Mouse (Mus musculus): Measurements from ENCODE around the gene Ccdc106. TPM values are rescaled to one million over a fixed set of nuclear protein-coding genes. Genes with fewer than 3 reads are reported as not detected.

Ccdc106 gene
- total RNA-seq, 1 experiment = 7.5 TPM

GRCm38 (mm10) chr7:5098769-5099168 is 78.4 kb downstream of the Ccdc106 start:
- no peak overlapping the region for H3K9ac ChIP-seq (ENCODE audit: insufficient read depth, low read depth, low read length, poor library complexity, severe bottlenecking)
- H3K27ac ChIP-seq (ENCODE audit: insufficient read depth, low read depth, low read length, poor library complexity, severe bottlenecking) = no peak overlapping the region
- no peaks in the 10 kb centered on the region for H3K9me3 ChIP-seq (ENCODE audit: control insufficient read depth, insufficient read depth, low read depth, low read length)
- peaks cover 43% of the 10 kb centered on the region for H3K36me3 ChIP-seq (ENCODE audit: control insufficient read depth, insufficient read depth, low read length, poor library complexity, severe bottlenecking)
- TF ChIP-seq ZNF384 (IDR thresholded peaks at IDR 0.05; ENCODE audit: low read depth, low read length) = no peak
- no peak for TF ChIP-seq ZC3H11A (IDR thresholded peaks at IDR 0.05; ENCODE audit: borderline replicate concordance, low read depth, low read length)
- no peak for TF ChIP-seq CHD2 (IDR thresholded peaks at IDR 0.05; ENCODE audit: low read depth, low read length)
- TF ChIP-seq MAFK (IDR thresholded peaks at IDR 0.05; ENCODE audit: insufficient read depth, low read depth, low read length) = no peak
- TF ChIP-seq HCFC1 (IDR thresholded peaks at IDR 0.05; ENCODE audit: borderline replicate concordance, insufficient read depth, low read length) = no peak
- in situ Hi-C loops (cut with MboI; ENCODE audit: low sequenced_read_pairs in 2 of 2, unreplicated experiment in 2 of 2) = no loop called here
- H3K4me1 ChIP-seq (ENCODE audit: control insufficient read depth in 2 of 2, insufficient read depth in 2 of 2, low read length in 2 of 2, poor library complexity in 1 of 2) = peaks cover 2 to 13% of the 10 kb centered on the region in 2 experiments; a peak in 3 of 4 replicates
- no peak for DNase-seq (ENCODE audit: low read depth, low spot score)
- no peak overlapping the region for H3K4me3 ChIP-seq (ENCODE audit: insufficient read depth in 1 of 2, low read depth in 1 of 2, low read length in 2 of 2, poor library complexity in 1 of 2, severe bottlenecking in 1 of 2)

GRCm38 (mm10) chr7:5099796-5100195 is 79.4 kb downstream of the Ccdc106 start:
- H3K9ac ChIP-seq (ENCODE audit: insufficient read depth, low read depth, low read length, poor library complexity, severe bottlenecking) = no peak overlapping the region
- peaks cover 33% of the 10 kb centered on the region for H3K36me3 ChIP-seq (ENCODE audit: control insufficient read depth, insufficient read depth, low read length, poor library complexity, severe bottlenecking)
- DNase-seq (ENCODE audit: low read depth, low spot score) = no peak
- H3K9me3 ChIP-seq (ENCODE audit: control insufficient read depth, insufficient read depth, low read depth, low read length) = no peaks in the 10 kb centered on the region
- in situ Hi-C loops (cut with MboI; ENCODE audit: low sequenced_read_pairs in 2 of 2, unreplicated experiment in 2 of 2) = no loop called here
- no peak overlapping the region for H3K27ac ChIP-seq (ENCODE audit: insufficient read depth, low read depth, low read length, poor library complexity, severe bottlenecking)
- H3K4me1 ChIP-seq (ENCODE audit: control insufficient read depth in 2 of 2, insufficient read depth in 2 of 2, low read length in 2 of 2, poor library complexity in 1 of 2) = peaks cover 2 to 13% of the 10 kb centered on the region in 2 experiments; a peak in 3 of 4 replicates
- TF ChIP-seq MAFK (IDR thresholded peaks at IDR 0.05; ENCODE audit: insufficient read depth, low read depth, low read length) (0 out of 2 replicates have a peak, but pooled peaks have one; percentile 26), HCFC1 (IDR thresholded peaks at IDR 0.05; ENCODE audit: borderline replicate concordance, insufficient read depth, low read length) (no peak)
- no peak overlapping the region for H3K4me3 ChIP-seq (ENCODE audit: insufficient read depth in 1 of 2, low read depth in 1 of 2, low read length in 2 of 2, poor library complexity in 1 of 2, severe bottlenecking in 1 of 2)

GRCm38 (mm10) chr7:5101066-5101663 is 80.8 kb downstream of the Ccdc106 start:
- DNase-seq (ENCODE audit: low read depth, low spot score) = no peak
- Histone ChIP-seq H3K4me1 (ENCODE audit: control insufficient read depth in 2 of 2, insufficient read depth in 2 of 2, low read length in 2 of 2, poor library complexity in 1 of 2) (peaks cover 2 to 13% of the 10 kb centered on the region in 2 experiments; a peak in 3 of 4 replicates), H3K36me3 (ENCODE audit: control insufficient read depth, insufficient read depth, low read length, poor library complexity, severe bottlenecking) (peaks cover 19% of the 10 kb centered on the region), H3K9me3 (ENCODE audit: control insufficient read depth, insufficient read depth, low read depth, low read length) (no peaks in the 10 kb centered on the region), H3K9ac (ENCODE audit: insufficient read depth, low read depth, low read length, poor library complexity, severe bottlenecking) (no peak overlapping the region), H3K27ac (ENCODE audit: insufficient read depth, low read depth, low read length, poor library complexity, severe bottlenecking) (no peak overlapping the region), H3K4me3 (ENCODE audit: insufficient read depth in 1 of 2, low read depth in 1 of 2, low read length in 2 of 2, poor library complexity in 1 of 2, severe bottlenecking in 1 of 2) (no peak overlapping the region)
- in situ Hi-C loops (cut with MboI; ENCODE audit: low sequenced_read_pairs in 2 of 2, unreplicated experiment in 2 of 2) = no loop called here
- TF ChIP-seq HCFC1 (IDR thresholded peaks at IDR 0.05; ENCODE audit: borderline replicate concordance, insufficient read depth, low read length) (no peak), ZC3H11A (IDR thresholded peaks at IDR 0.05; ENCODE audit: borderline replicate concordance, low read depth, low read length) (no peak), ZNF384 (IDR thresholded peaks at IDR 0.05; ENCODE audit: low read depth, low read length) (no peak), CHD2 (IDR thresholded peaks at IDR 0.05; ENCODE audit: low read depth, low read length) (no peak), MAFK (IDR thresholded peaks at IDR 0.05; ENCODE audit: insufficient read depth, low read depth, low read length) (no peak)

- peaks cover 13% of the 10 kb centered on the region for H3K36me3 ChIP-seq (ENCODE audit: control insufficient read depth, insufficient read depth, low read length, poor library complexity, severe bottlenecking)
- no peak overlapping the region for H3K9ac ChIP-seq (ENCODE audit: insufficient read depth, low read depth, low read length, poor library complexity, severe bottlenecking)
- H3K4me1 ChIP-seq (ENCODE audit: control insufficient read depth in 2 of 2, insufficient read depth in 2 of 2, low read length in 2 of 2, poor library complexity in 1 of 2) = peaks cover 2 to 13% of the 10 kb centered on the region in 2 experiments; a peak in 3 of 4 replicates
- no peak for DNase-seq (ENCODE audit: low read depth, low spot score)
- in situ Hi-C loops (cut with MboI; ENCODE audit: low sequenced_read_pairs in 2 of 2, unreplicated experiment in 2 of 2) = no loop called here
- H3K4me3 ChIP-seq (ENCODE audit: insufficient read depth in 1 of 2, low read depth in 1 of 2, low read length in 2 of 2, poor library complexity in 1 of 2, severe bottlenecking in 1 of 2) = no peak overlapping the region
- no peak for TF ChIP-seq MAFK (IDR thresholded peaks at IDR 0.05; ENCODE audit: insufficient read depth, low read depth, low read length)
- TF ChIP-seq HCFC1 (IDR thresholded peaks at IDR 0.05; ENCODE audit: borderline replicate concordance, insufficient read depth, low read length) = no peak
- TF ChIP-seq ZC3H11A (IDR thresholded peaks at IDR 0.05; ENCODE audit: borderline replicate concordance, low read depth, low read length) = no peak
- TF ChIP-seq ZNF384 (IDR thresholded peaks at IDR 0.05; ENCODE audit: low read depth, low read length) = no peak
- no peak for TF ChIP-seq CHD2 (IDR thresholded peaks at IDR 0.05; ENCODE audit: low read depth, low read length)
- no peaks in the 10 kb centered on the region for H3K9me3 ChIP-seq (ENCODE audit: control insufficient read depth, insufficient read depth, low read depth, low read length)
- no peak overlapping the region for H3K27ac ChIP-seq (ENCODE audit: insufficient read depth, low read depth, low read length, poor library complexity, severe bottlenecking)
Measured at GRCm38 (mm10) chr7:5102564-5102963, 82.2 kb downstream of the Ccdc106 start.

Measured in ES-E14 (cell line).